Mouse (Mus musculus) cortical plate, adult 2 months (tissue): Measurements from ENCODE around the gene Pabpn1l.

Experiments used
- CTCF ChIP-seq: fragments of 200-500 bp; IDR thresholded peaks from 2 replicates; pipeline ENCODE4 v1.5.1; 2011; ENCODE audit warnings: mild to moderate bottlenecking, control low read depth, low read length; ENCODE audit not compliant: insufficient read depth; ENCODE audit errors: extremely low read depth
- POLR2A ChIP-seq: fragments of 200-500 bp; IDR thresholded peaks from 2 replicates; pipeline ENCODE4 v1.6.1; 2011; ENCODE audit warnings: mild to moderate bottlenecking, low read length, control low read depth; ENCODE audit not compliant: insufficient read depth; ENCODE audit errors: extremely low read depth

GRCm38 (mm10) chr8:122660022-122660421 lies 37.5 kb upstream of the Pabpn1l start:
- TF ChIP-seq POLR2A (no peak), CTCF (peak; percentile 45)
